Mouse (Mus musculus): ENCODE measurements around the gene Rab31. TPM values are rescaled to one million over a fixed set of nuclear protein-coding genes. Genes with fewer than 3 reads are reported as not detected.

The Rab31 gene
- total and polyA plus RNA-seq, 3 experiments = 0.79 to 2.8 (median 1.2) TPM

DNA sequence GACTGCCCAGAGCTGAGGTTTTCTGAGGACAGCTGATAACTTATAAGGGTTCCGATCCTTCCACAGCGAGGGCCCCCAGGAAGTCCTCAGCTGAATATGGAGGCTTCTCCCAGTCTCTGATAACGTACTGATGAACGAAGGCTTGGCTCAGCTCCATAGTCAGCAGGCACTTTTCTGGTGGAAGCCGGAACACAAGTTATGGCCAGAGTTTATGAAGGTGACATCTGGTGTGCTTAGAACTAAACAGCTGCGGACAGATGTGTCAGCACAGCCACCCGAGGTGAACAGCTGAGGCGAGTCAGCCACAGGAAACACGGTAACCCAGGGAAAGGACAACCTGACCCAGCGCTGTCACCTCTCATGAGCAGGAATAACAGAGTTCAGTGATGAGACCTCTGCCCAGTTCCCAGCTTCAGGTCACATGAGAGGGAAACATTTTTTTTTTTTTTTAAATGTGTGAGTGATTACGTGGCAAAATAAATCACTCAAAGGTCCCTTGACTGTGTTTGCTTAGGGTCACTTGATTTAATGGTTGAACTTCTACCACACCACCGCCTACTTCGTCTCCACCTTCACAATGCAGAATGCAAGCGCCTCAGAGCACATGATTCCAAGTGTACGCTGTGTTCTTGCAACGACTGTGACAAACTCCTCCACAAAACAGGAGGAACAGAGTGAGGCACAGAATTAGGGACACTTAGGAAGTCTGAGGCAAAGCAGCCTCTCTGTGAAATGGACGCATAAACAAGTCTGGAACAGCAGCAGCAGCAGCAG, 106.0 kb downstream of the Rab31 start:
- Histone ChIP-seq H3K4me1 (ENCODE audit: control insufficient read depth in 1 of 2, insufficient read depth in 2 of 2) (no peaks in the 10 kb centered on the region), H3K9ac (ENCODE audit: insufficient read depth, low read depth) (no peak overlapping the region), H3K36me3 (replicated peaks in 1 of 2; ENCODE audit: control insufficient read depth in 1 of 2, insufficient read depth in 1 of 2, low read length in 1 of 2) (no peaks in the 10 kb centered on the region), H3K79me2 (replicated peaks; ENCODE audit: control insufficient read depth, extremely low read depth, insufficient read depth, poor library complexity, severe bottlenecking) (no peaks in the 10 kb centered on the region), H3K4me2 (ENCODE audit: insufficient read depth, low read depth, poor library complexity, severe bottlenecking) (no peak overlapping the region), H3K27me3 (replicated peaks) (no peaks in the 10 kb centered on the region), H3K4me3 (replicated peaks in 1 of 3; ENCODE audit: low read depth in 2 of 3, low read length in 2 of 3, poor library complexity in 1 of 3) (no peak overlapping the region), H3K9me3 (replicated peaks; ENCODE audit: low read length) (peaks cover 3% of the 10 kb centered on the region), H3K27ac (ENCODE audit: insufficient read depth, low read depth) (no peak overlapping the region)
- dilution Hi-C loops (cut with MboI; ENCODE audit: extremely low pct_ligation_motif_present, extremely low pct_unique_long_range_greater_than_20kb, low sequenced_read_pairs) (no loop called here), in situ Hi-C loops (cut with MboI; ENCODE audit: low pct_ligation_motif_present, low pct_unique_long_range_greater_than_20kb, low sequenced_read_pairs) (no loop called here)
- TF ChIP-seq PAX5 (IDR thresholded peaks at IDR 0.05; ENCODE audit: low read length) (no peak), HCFC1 (IDR thresholded peaks at IDR 0.05; ENCODE audit: low read depth, low read length) (no peak), MYC (IDR thresholded peaks at IDR 0.05; ENCODE audit: low read depth, low read length) (no peak), ETS1 (conservative IDR thresholded peaks at IDR 0.05; ENCODE audit: low read depth, low read length) (no peak), NELFE (IDR thresholded peaks at IDR 0.05; ENCODE audit: low read depth, low read length) (no peak), MEF2A (IDR thresholded peaks at IDR 0.05; ENCODE audit: borderline replicate concordance, low read depth, low read length) (no peak), BHLHE40 (IDR thresholded peaks at IDR 0.05; ENCODE audit: low read depth, low read length) (no peak)
- DNase-seq (ENCODE audit: extremely low read depth) = no peak

DNA sequence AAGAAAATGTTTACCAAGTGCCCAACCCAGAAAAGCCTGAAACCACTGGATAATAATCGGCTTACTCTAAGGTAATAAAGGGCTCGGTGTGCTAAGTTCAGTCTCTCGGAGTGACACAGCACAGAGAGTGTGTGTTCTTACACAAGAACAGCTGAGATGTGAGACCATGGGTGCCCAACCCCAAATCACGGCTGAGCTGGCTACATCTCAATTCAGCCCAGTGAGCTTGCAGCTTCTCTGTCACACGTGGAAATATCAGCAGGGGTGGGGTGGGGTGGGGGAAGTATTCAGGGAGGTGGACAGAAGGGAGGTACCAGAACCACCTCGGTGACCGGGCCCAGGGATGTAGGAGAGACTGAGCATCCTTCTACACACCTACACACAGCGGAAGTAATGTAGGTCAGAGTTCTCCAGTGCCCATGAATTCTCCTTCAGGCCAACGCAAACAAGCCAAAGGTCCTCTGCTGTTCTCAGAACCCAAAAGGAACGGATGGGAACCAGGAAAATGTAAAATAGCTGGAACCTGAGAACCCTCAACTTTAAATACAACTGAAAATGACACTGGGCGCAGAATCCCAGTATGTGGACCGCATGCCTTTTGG, 106.7 kb downstream of the Rab31 start:
- H3K9ac ChIP-seq (ENCODE audit: insufficient read depth, low read depth) = no peak overlapping the region
- H3K36me3 ChIP-seq (replicated peaks in 1 of 2; ENCODE audit: control insufficient read depth in 1 of 2, insufficient read depth in 1 of 2, low read length in 1 of 2) = no peaks in the 10 kb centered on the region
- TF ChIP-seq JUND (conservative IDR thresholded peaks at IDR 0.05; ENCODE audit: low read depth, low read length) (no peak), E2F4 (IDR thresholded peaks at IDR 0.05; ENCODE audit: insufficient replicate concordance, low read depth, low read length) (no peak), SMC3 (IDR thresholded peaks at IDR 0.05; ENCODE audit: low read depth, low read length) (no peak), MAFK (IDR thresholded peaks at IDR 0.05; ENCODE audit: insufficient replicate concordance, low read length) (no peak), SIN3A (IDR thresholded peaks at IDR 0.05; ENCODE audit: low read length) (no peak), CHD2 (IDR thresholded peaks at IDR 0.05; ENCODE audit: low read length) (no peak), POLR2AphosphoS2 (IDR thresholded peaks at IDR 0.05; ENCODE audit: low read depth, low read length) (no peak), TCF12 (IDR thresholded peaks at IDR 0.05; ENCODE audit: low read depth, low read length) (no peak), KAT2A (IDR thresholded peaks at IDR 0.05; ENCODE audit: insufficient replicate concordance, low read length) (no peak), MXI1 (IDR thresholded peaks at IDR 0.05; ENCODE audit: low read depth, low read length) (no peak), RAD21 (IDR thresholded peaks at IDR 0.05; ENCODE audit: low read depth, low read length) (no peak)
- peaks cover 3% of the 10 kb centered on the region for H3K9me3 ChIP-seq (replicated peaks; ENCODE audit: low read length)
- no peak for DNase-seq (ENCODE audit: extremely low read depth)
- H3K4me1 ChIP-seq (ENCODE audit: control insufficient read depth in 1 of 2, insufficient read depth in 2 of 2) = no peaks in the 10 kb centered on the region
- no peak overlapping the region for H3K4me2 ChIP-seq (ENCODE audit: insufficient read depth, low read depth, poor library complexity, severe bottlenecking)
- in situ Hi-C loops (cut with MboI; ENCODE audit: low pct_ligation_motif_present, low pct_unique_long_range_greater_than_20kb, low sequenced_read_pairs) = no loop called here
- no peak overlapping the region for H3K27ac ChIP-seq (ENCODE audit: insufficient read depth, low read depth)
- dilution Hi-C loops (cut with MboI; ENCODE audit: extremely low pct_ligation_motif_present, extremely low pct_unique_long_range_greater_than_20kb, low sequenced_read_pairs) = no loop called here
- no peaks in the 10 kb centered on the region for H3K79me2 ChIP-seq (replicated peaks; ENCODE audit: control insufficient read depth, extremely low read depth, insufficient read depth, poor library complexity, severe bottlenecking)
- H3K27me3 ChIP-seq (replicated peaks) = no peaks in the 10 kb centered on the region
- H3K4me3 ChIP-seq (replicated peaks in 1 of 3; ENCODE audit: low read depth in 2 of 3, low read length in 2 of 3, poor library complexity in 1 of 3) = no peak overlapping the region

All from CH12.LX (cell line).